Mouse (Mus musculus): ENCODE data around the gene Pou2f1. TPM values are rescaled to one million over a fixed set of nuclear protein-coding genes. Genes with fewer than 3 reads are reported as not detected.

Gene Pou2f1
- polyA plus RNA-seq, 1 experiment from 2014 or later, result 27.9 TPM

DNA sequence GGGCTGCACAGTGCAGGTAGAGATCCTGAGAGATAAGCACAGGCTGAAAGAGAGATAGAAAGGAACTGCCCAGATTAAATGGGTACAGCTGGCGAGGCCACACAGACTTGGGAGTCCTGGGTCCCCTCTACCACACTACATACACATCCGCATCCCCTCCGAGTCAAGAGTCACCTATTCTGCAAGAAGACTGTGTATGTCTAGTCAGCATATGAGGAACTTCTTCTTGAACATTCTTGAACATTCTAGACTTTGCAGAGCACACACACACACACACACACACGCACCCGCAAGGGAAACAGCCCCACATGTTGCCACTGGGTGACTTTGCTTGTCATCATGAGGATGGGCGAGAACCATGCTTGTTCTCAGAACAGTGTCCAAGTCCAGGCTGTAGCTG, 173.9 kb downstream of the Pou2f1 start:
- no peak overlapping the region for H3K27ac ChIP-seq (replicated peaks; ENCODE audit: low read depth, low read length)
- ATAC-seq (ENCODE audit: low FRiP score, low TSS enrichment) (no peak), DNase-seq (no peak)
- no peaks in the 10 kb centered on the region for H3K27me3 ChIP-seq (ENCODE audit: control insufficient read depth, insufficient read depth, low read length)
- H3K9me3 ChIP-seq (ENCODE audit: control insufficient read depth, low read length), result no peaks in the 10 kb centered on the region
- no peaks in the 10 kb centered on the region for H3K36me3 ChIP-seq (ENCODE audit: control insufficient read depth, insufficient read depth, low read length)
- 95% methylated on average over 6 of the region's 6 CpGs for WGBS
- H3K9ac ChIP-seq (replicated peaks; ENCODE audit: low read length), result no peak overlapping the region
- H3K4me2 ChIP-seq (ENCODE audit: low read length), result no peak overlapping the region
- no peak overlapping the region for H3K4me3 ChIP-seq (replicated peaks; ENCODE audit: low read depth, low read length)
- H3K4me1 ChIP-seq (ENCODE audit: control insufficient read depth, insufficient read depth, low read length), result peaks cover 8% of the 10 kb centered on the region

GRCm38 (mm10) chr1:165828173-165828572, 174.3 kb downstream of the Pou2f1 start:
- Histone ChIP-seq H3K4me1 (ENCODE audit: control insufficient read depth, insufficient read depth, low read length) (peaks cover 6% of the 10 kb centered on the region), H3K27ac (replicated peaks; ENCODE audit: low read depth, low read length) (no peak overlapping the region), H3K4me2 (ENCODE audit: low read length) (no peak overlapping the region), H3K9ac (replicated peaks; ENCODE audit: low read length) (no peak overlapping the region), H3K27me3 (ENCODE audit: control insufficient read depth, insufficient read depth, low read length) (no peaks in the 10 kb centered on the region), H3K36me3 (ENCODE audit: control insufficient read depth, insufficient read depth, low read length) (no peaks in the 10 kb centered on the region), H3K9me3 (ENCODE audit: control insufficient read depth, low read length) (no peaks in the 10 kb centered on the region), H3K4me3 (replicated peaks; ENCODE audit: low read depth, low read length) (no peak overlapping the region)
- WGBS, result 92% methylated on average over 5 of the region's 5 CpGs
- ATAC-seq (ENCODE audit: low FRiP score, low TSS enrichment) (no peak), DNase-seq (no peak)

DNA sequence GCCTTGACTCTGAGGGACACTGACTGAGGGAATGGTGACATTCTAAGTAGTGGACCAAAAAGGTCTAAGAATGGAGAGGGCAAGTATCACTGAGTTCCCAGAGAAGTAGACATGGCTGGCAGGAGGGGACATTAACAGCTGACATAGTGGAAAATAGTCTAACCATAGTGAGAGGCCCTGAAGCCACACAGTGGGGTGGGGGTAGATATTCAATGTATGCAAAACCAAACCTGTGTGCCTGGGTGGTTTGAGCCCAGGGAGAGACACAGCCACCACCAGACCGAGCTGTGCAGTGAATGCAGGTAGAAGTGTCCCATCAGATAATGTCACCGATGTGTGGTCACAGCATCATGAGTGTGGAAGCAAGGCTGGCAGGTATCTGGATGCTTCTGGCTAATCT, 180.4 kb downstream of the Pou2f1 start:
- peaks cover 7% of the 10 kb centered on the region; the same call in 1 of the 2 replicates for H3K4me1 ChIP-seq (ENCODE audit: control insufficient read depth, insufficient read depth, low read length)
- DNase-seq (no peak), ATAC-seq (ENCODE audit: low FRiP score, low TSS enrichment) (no peak)
- no peak overlapping the region for H3K27ac ChIP-seq (replicated peaks; ENCODE audit: low read depth, low read length)
- 96% methylated on average over 2 of the region's 2 CpGs for WGBS
- no peak overlapping the region for H3K4me3 ChIP-seq (replicated peaks; ENCODE audit: low read depth, low read length)
- H3K36me3 ChIP-seq (ENCODE audit: control insufficient read depth, insufficient read depth, low read length), result no peaks in the 10 kb centered on the region
- H3K9ac ChIP-seq (replicated peaks; ENCODE audit: low read length), result no peak overlapping the region
- H3K9me3 ChIP-seq (ENCODE audit: control insufficient read depth, low read length), result no peaks in the 10 kb centered on the region
- H3K4me2 ChIP-seq (ENCODE audit: low read length), result no peak overlapping the region
- peaks cover 19% of the 10 kb centered on the region for H3K27me3 ChIP-seq (ENCODE audit: control insufficient read depth, insufficient read depth, low read length)

DNA sequence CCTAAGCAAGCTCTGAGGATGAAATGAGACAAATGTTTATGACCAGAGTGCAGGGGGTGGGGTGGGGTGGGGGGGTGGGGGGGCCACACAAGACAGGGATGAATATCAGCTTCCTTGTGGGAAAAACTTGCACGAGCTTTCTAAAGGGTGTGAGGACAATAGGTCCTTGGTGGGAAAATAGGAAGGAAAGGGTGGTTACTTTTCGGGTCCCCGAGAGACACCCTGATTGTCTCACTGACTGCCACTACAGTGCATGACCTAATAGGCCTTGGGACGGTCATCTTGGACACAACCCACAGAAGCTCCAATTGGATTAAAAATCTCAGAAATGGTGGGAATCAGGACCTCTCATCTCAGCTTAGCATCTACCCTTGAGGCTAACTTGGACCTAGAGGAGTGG, 183.3 kb downstream of the Pou2f1 start:
- peaks cover 21% of the 10 kb centered on the region for H3K4me1 ChIP-seq (ENCODE audit: control insufficient read depth, insufficient read depth, low read length)
- peaks cover 28% of the 10 kb centered on the region for H3K27me3 ChIP-seq (ENCODE audit: control insufficient read depth, insufficient read depth, low read length)
- no peak overlapping the region for H3K4me3 ChIP-seq (replicated peaks; ENCODE audit: low read depth, low read length)
- no peak overlapping the region for H3K9ac ChIP-seq (replicated peaks; ENCODE audit: low read length)
- H3K27ac ChIP-seq (replicated peaks; ENCODE audit: low read depth, low read length), result no peak overlapping the region
- DNase-seq, result no peak
- no peak for ATAC-seq (ENCODE audit: low FRiP score, low TSS enrichment)
- no peak overlapping the region for H3K4me2 ChIP-seq (ENCODE audit: low read length)
- 84% methylated on average over 4 of the region's 4 CpGs for WGBS
- H3K9me3 ChIP-seq (ENCODE audit: control insufficient read depth, low read length), result no peaks in the 10 kb centered on the region
- no peaks in the 10 kb centered on the region for H3K36me3 ChIP-seq (ENCODE audit: control insufficient read depth, insufficient read depth, low read length)

GRCm38 (mm10) chr1:165818145-165818860, 184.2 kb downstream of the Pou2f1 start:
- WGBS, result 29% methylated on average over 8 of the region's 8 CpGs
- Histone ChIP-seq H3K4me3 (replicated peaks; ENCODE audit: low read depth, low read length) (no peak overlapping the region), H3K27me3 (ENCODE audit: control insufficient read depth, insufficient read depth, low read length) (peaks cover 28% of the 10 kb centered on the region), H3K9ac (replicated peaks; ENCODE audit: low read length) (0 out of 2 replicates have a peak overlapping the region, but pooled peaks have one; percentile 12), H3K4me2 (ENCODE audit: low read length) (no peak overlapping the region), H3K27ac (replicated peaks; ENCODE audit: low read depth, low read length) (no peak overlapping the region), H3K36me3 (ENCODE audit: control insufficient read depth, insufficient read depth, low read length) (no peaks in the 10 kb centered on the region), H3K4me1 (ENCODE audit: control insufficient read depth, insufficient read depth, low read length) (peaks cover 30% of the 10 kb centered on the region), H3K9me3 (ENCODE audit: control insufficient read depth, low read length) (no peaks in the 10 kb centered on the region)
- DNase-seq, result peak; percentile 47
- ATAC-seq (ENCODE audit: low FRiP score, low TSS enrichment), result no peak

- WGBS, result 48% methylated on average over 9 of the region's 9 CpGs
Observed at GRCm38 (mm10) chr1:165817264-165817663, 185.2 kb downstream of the Pou2f1 start.

DNA sequence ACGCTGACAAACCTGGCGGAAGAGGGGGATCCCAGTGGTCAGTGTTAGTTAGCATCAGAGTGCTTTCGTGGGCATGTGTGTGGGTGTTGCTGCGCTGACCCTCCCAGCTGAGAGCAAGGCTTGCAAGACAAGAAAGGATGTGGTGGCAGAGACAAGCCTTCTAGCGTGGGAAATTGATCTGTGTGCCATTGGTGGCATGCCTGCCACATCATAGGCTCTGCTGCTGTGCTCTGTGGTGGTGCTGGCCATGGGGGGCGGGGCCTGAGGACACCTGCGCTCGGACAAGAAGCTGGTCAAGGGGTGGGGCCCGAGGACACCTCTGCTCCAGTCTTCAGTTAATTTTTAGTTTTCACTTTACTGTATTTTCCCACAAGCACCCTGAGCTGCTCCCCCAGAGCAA, 186.1 kb downstream of the Pou2f1 start:
- H3K4me1 ChIP-seq (ENCODE audit: control insufficient read depth, insufficient read depth, low read length), result peaks cover 33% of the 10 kb centered on the region
- H3K36me3 ChIP-seq (ENCODE audit: control insufficient read depth, insufficient read depth, low read length), result no peaks in the 10 kb centered on the region
- WGBS, result 90% methylated on average over 9 of the region's 9 CpGs
- no peak overlapping the region for H3K4me3 ChIP-seq (replicated peaks; ENCODE audit: low read depth, low read length)
- H3K27ac ChIP-seq (replicated peaks; ENCODE audit: low read depth, low read length), result no peak overlapping the region
- H3K4me2 ChIP-seq (ENCODE audit: low read length), result no peak overlapping the region
- no peak overlapping the region for H3K9ac ChIP-seq (replicated peaks; ENCODE audit: low read length)
- DNase-seq (no peak), ATAC-seq (ENCODE audit: low FRiP score, low TSS enrichment) (no peak)
- H3K27me3 ChIP-seq (ENCODE audit: control insufficient read depth, insufficient read depth, low read length), result peaks cover 28% of the 10 kb centered on the region
- H3K9me3 ChIP-seq (ENCODE audit: control insufficient read depth, low read length), result no peaks in the 10 kb centered on the region

More at GRCm38 (mm10) chr1:165817264-165817663, 185.2 kb downstream of the Pou2f1 start:
- Histone ChIP-seq H3K27ac (replicated peaks; ENCODE audit: low read depth, low read length) (no peak overlapping the region), H3K4me1 (ENCODE audit: control insufficient read depth, insufficient read depth, low read length) (peaks cover 33% of the 10 kb centered on the region), H3K4me2 (ENCODE audit: low read length) (no peak overlapping the region), H3K9ac (replicated peaks; ENCODE audit: low read length) (no peak overlapping the region), H3K9me3 (ENCODE audit: control insufficient read depth, low read length) (no peaks in the 10 kb centered on the region), H3K4me3 (replicated peaks; ENCODE audit: low read depth, low read length) (no peak overlapping the region), H3K27me3 (ENCODE audit: control insufficient read depth, insufficient read depth, low read length) (peaks cover 28% of the 10 kb centered on the region), H3K36me3 (ENCODE audit: control insufficient read depth, insufficient read depth, low read length) (no peaks in the 10 kb centered on the region)
- DNase-seq (peak; percentile 35), ATAC-seq (ENCODE audit: low FRiP score, low TSS enrichment) (no peak)

Other genes with a start within 250 kb of the Pou2f1 start
- 24.7 and 31.8 TPM in 2 replicates for gene Creg1, start 238.9 kb downstream of the Pou2f1 start, polyA plus RNA-seq (2014; fragmentation: Nextera tagmentation; extraction: Ambion mirVana)
- gene Cd247, start 214.0 kb downstream of the Pou2f1 start, polyA plus RNA-seq (2014; fragmentation: Nextera tagmentation; extraction: Ambion mirVana), result 1.5 and 2.1 TPM in 2 replicates
- 0.51 and 1.00 TPM in 2 replicates for gene Dusp27, start 125.2 kb upstream of the Pou2f1 start, polyA plus RNA-seq (2014; fragmentation: Nextera tagmentation; extraction: Ambion mirVana)
- gene Gpa33, start 127.6 kb upstream of the Pou2f1 start, polyA plus RNA-seq (2014; fragmentation: Nextera tagmentation; extraction: Ambion mirVana), result not detected in 2 replicates
- gene Mael, start 236.1 kb upstream of the Pou2f1 start, polyA plus RNA-seq (2014; fragmentation: Nextera tagmentation; extraction: Ambion mirVana), result not detected in 2 replicates

Measured in midbrain, embryonic 14.5 days (tissue).